In the genomic region with DNA sequence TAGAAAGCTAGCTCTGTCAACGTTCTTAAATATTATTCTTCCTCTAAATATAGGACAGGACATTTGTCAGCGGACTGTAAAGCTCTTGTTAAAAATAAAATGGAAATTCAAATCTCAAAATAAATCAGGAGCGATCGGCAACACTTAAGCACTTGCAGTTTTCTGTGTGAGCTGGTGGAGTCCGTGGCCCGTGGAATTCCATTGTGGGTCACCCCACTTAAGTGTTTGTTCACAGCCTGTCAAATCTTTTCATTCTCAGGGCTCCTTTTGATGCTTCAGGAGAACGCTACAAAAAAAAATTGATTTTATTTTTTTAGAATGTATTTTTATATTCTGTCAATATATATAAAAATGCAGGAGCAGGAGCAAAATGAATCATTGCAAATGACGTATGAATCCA, we compare ENCODE assay signal across 19 mouse cellular contexts. TPM values are rescaled to one million over a fixed set of nuclear protein-coding genes. Genes with fewer than 3 reads are reported as not detected.
DNase-seq lines count a peak whose midpoint lies in the region; ATAC-seq and TF ChIP-seq lines count a peak whose summit lies in the region.
"Had no signal": no experiment of that assay in that cellular context is flagged by ENCODE, and none has a peak within 500 bp of the region (broad histone marks: within the 10 kb centered on the region; RNA-seq: fewer than 3 reads in every experiment).

No protein-coding gene starts in this region.

- WGBS in forebrain, postnatal 0 days: 41% methylated on average over 8 of the region's 8 CpGs
- 79% methylated on average over 8 of the region's 8 CpGs for WGBS in forebrain, embryonic 11.5 days
- WGBS in heart, embryonic 14.5 days: 31% methylated on average over 8 of the region's 8 CpGs

- H3K27ac ChIP-seq in forebrain, postnatal 0 days (ENCODE audit: low read depth, low read length): peak overlapping the region; percentile 22
- no peak overlapping the region for H3K27ac ChIP-seq in forebrain, embryonic 11.5 days (ENCODE audit: low read depth, low read length)
- no peak overlapping the region for H3K27ac ChIP-seq in heart, embryonic 14.5 days (replicated peaks in 1 of 2; ENCODE audit: control insufficient read depth in 1 of 2, insufficient read depth in 1 of 2, low read depth in 2 of 2, low read length in 2 of 2)
- peak overlapping the region; percentile 85 for H3K27ac ChIP-seq in left cerebral cortex, adult 2 months
- H3K27ac ChIP-seq: limb, embryonic 10.5 days; neural tube, embryonic 12.5 days had no signal

- no peak for DNase-seq in forebrain, postnatal 0 days
- DNase-seq in forebrain, embryonic 11.5 days (ENCODE audit: low spot score): no peak
- DNase-seq in heart, postnatal 4 days: no peak
- DNase-seq in left cerebral cortex, adult 2 months (ENCODE audit: extremely low spot score in 1 of 2, low spot score in 2 of 2): no peak
- no peak for DNase-seq in left cerebral cortex, adult 11 months (ENCODE audit: low spot score)
- DNase-seq in retina, embryonic 14.5 days (ENCODE audit: low spot score): peak; percentile 52
- DNase-seq: adrenal gland, postnatal 14 days; cerebellum, adult 11 months; embryo, embryonic 11 days; kidney, adult 18-20 months; kidney, postnatal 10 days; liver, postnatal 0 days; thymus, postnatal 25 days had no signal

- no peaks in the 10 kb centered on the region for H3K27me3 ChIP-seq in forebrain, postnatal 0 days (ENCODE audit: insufficient read depth, low read length)
- no peaks in the 10 kb centered on the region for H3K27me3 ChIP-seq in forebrain, embryonic 11.5 days (ENCODE audit: control insufficient read depth, insufficient read depth, low read length)
- no peaks in the 10 kb centered on the region for H3K27me3 ChIP-seq in heart, embryonic 14.5 days (ENCODE audit: control insufficient read depth, insufficient read depth, low read length)
- H3K27me3 ChIP-seq: neural tube, embryonic 12.5 days had no signal

- intact Hi-C loops in left cerebral cortex, adult 2 months (cut with DNase I): no loop called here

- H3K4me2 ChIP-seq in forebrain, postnatal 0 days (ENCODE audit: low read depth): peak overlapping the region; percentile 18; the same call in 1 of the 2 replicates
- H3K4me2 ChIP-seq in forebrain, embryonic 11.5 days (ENCODE audit: low read depth, low read length, severe bottlenecking): no peak overlapping the region
- H3K4me2 ChIP-seq in heart, embryonic 14.5 days (ENCODE audit: low read length): peak overlapping the region; percentile 56
- H3K4me2 ChIP-seq: midbrain, embryonic 11.5 days; neural tube, embryonic 12.5 days had no signal

- H3K9me3 ChIP-seq in forebrain, postnatal 0 days (ENCODE audit: low read length): no peaks in the 10 kb centered on the region
- H3K9me3 ChIP-seq in forebrain, embryonic 11.5 days (ENCODE audit: control insufficient read depth, low read length): no peaks in the 10 kb centered on the region
- no peaks in the 10 kb centered on the region for H3K9me3 ChIP-seq in heart, embryonic 14.5 days (ENCODE audit: control insufficient read depth, low read length)
- H3K9me3 ChIP-seq: limb, embryonic 10.5 days; neural tube, embryonic 12.5 days had no signal

- no peaks in the 10 kb centered on the region; the same call in 1 of the 2 replicates for H3K4me1 ChIP-seq in forebrain, postnatal 0 days (ENCODE audit: insufficient read depth)
- no peaks in the 10 kb centered on the region for H3K4me1 ChIP-seq in forebrain, embryonic 11.5 days (replicated peaks; ENCODE audit: control insufficient read depth, insufficient read depth, low read length)
- peaks cover 0 to 33% of the 10 kb centered on the region in 2 experiments; a peak in 2 of 4 replicates for H3K4me1 ChIP-seq in heart, embryonic 14.5 days (ENCODE audit: control insufficient read depth in 2 of 2, insufficient read depth in 2 of 2, low read length in 2 of 2)
- H3K4me1 ChIP-seq: limb, embryonic 10.5 days had no signal

- H3K36me3 ChIP-seq in forebrain, postnatal 0 days (ENCODE audit: insufficient read depth): 0 out of 2 replicates have a peak, but pooled peaks cover 4% of the 10 kb centered on the region
- H3K36me3 ChIP-seq in forebrain, embryonic 11.5 days (ENCODE audit: control insufficient read depth, insufficient read depth, low read length): no peaks in the 10 kb centered on the region
- H3K36me3 ChIP-seq in heart, embryonic 14.5 days (ENCODE audit: control insufficient read depth, insufficient read depth, low read length): peaks cover 17% of the 10 kb centered on the region
- H3K36me3 ChIP-seq: limb, embryonic 10.5 days; neural tube, embryonic 12.5 days had no signal

- no peak overlapping the region for H3K9ac ChIP-seq in forebrain, postnatal 0 days
- no peak overlapping the region for H3K9ac ChIP-seq in forebrain, embryonic 11.5 days (ENCODE audit: low read length)
- peak overlapping the region; percentile 44; the same call in 1 of the 2 replicates for H3K9ac ChIP-seq in heart, embryonic 14.5 days (ENCODE audit: low read length)
- H3K9ac ChIP-seq: liver, postnatal 0 days; neural tube, embryonic 12.5 days had no signal

- ATAC-seq in forebrain, postnatal 0 days: no peak
- no peak for ATAC-seq in forebrain, embryonic 11.5 days (replicated peaks; ENCODE audit: low FRiP score)
- no peak for ATAC-seq in heart, embryonic 14.5 days (ENCODE audit: insufficient number of reproducible peaks, insufficient read depth, low FRiP score, low read depth)
- ATAC-seq: CD4-positive, CD25-positive, alpha-beta regulatory T cell, adult 4 months; liver, postnatal 0 days had no signal

- TF ChIP-seq CTCF in forebrain, postnatal 0 days (IDR thresholded peaks at IDR 0.05; ENCODE audit: low read depth): no peak
- TF ChIP-seq CTCF in left cerebral cortex, adult 2 months (IDR thresholded peaks at IDR 0.05): no peak

- no peak overlapping the region for H3K4me3 ChIP-seq in forebrain, postnatal 0 days (ENCODE audit: low read depth, low read length)
- no peak overlapping the region for H3K4me3 ChIP-seq in forebrain, embryonic 11.5 days (ENCODE audit: low read depth, low read length)
- peak overlapping the region in 1 of 2 experiments; percentile 11; a peak in 2 of 4 replicates for H3K4me3 ChIP-seq in heart, embryonic 14.5 days (ENCODE audit: control insufficient read depth in 1 of 2, insufficient read depth in 1 of 2, low read depth in 1 of 2, low read length in 2 of 2)
- H3K4me3 ChIP-seq in left cerebral cortex, adult 2 months: peak overlapping the region; percentile 6; the same call in 1 of the 2 replicates
- H3K4me3 ChIP-seq: limb, embryonic 10.5 days; neural tube, embryonic 12.5 days had no signal

RNA-seq across cellular contexts. Expression of a gene that starts 45.5 kb away (rescaled TPM):
- 49.5 and 67.4 TPM in 2 replicates for total RNA-seq in forebrain, postnatal 0 days (2014; rRNA removed)
- polyA plus RNA-seq in forebrain, postnatal 0 days (2015; fragmentation: Nextera tagmentation; extraction: Ambion mirVana): 13.0 and 16.9 TPM in 2 replicates
- 17.1 and 19.3 TPM in 2 replicates for polyA plus RNA-seq in forebrain, embryonic 11.5 days (2014; fragmentation: Nextera tagmentation; extraction: Ambion mirVana)
- 31.4 and 32.7 TPM in 2 replicates for polyA plus RNA-seq in heart, embryonic 14.5 days (2014; fragmentation: Nextera tagmentation; extraction: Ambion mirVana)
- 10 to 100 TPM; 19.0 to 20.1 TPM for total RNA-seq in heart, postnatal 4 days (2021)
- total RNA-seq in left cerebral cortex, adult 2 months (2021): 10 to 100 TPM; 59.6 to 78.3 TPM
- total RNA-seq: hematopoietic stem cell, adult 5-6 weeks had no signal
- polyA plus RNA-seq: CD4-positive, CD25-positive, alpha-beta regulatory T cell, adult 4 months had no signal

Comparison
In these comparisons a context has a peak if more than half of its experiments do, and no peak if none do; other contexts are left out.
1. H3K27ac ChIP-seq: peak in forebrain, postnatal 0 days (single experiment) and left cerebral cortex, adult 2 months (single experiment); none in forebrain, embryonic 11.5 days (single experiment) and heart, embryonic 14.5 days (0 of 2).